Mouse (Mus musculus) myocyte (in vitro differentiated cells): ENCODE results near the gene Rbpjl. TPM values are rescaled to one million over a fixed set of nuclear protein-coding genes. Genes with fewer than 3 reads are reported as not detected.

Source experiments
- H3K27me3 ChIP-seq: one replicate; pipeline ENCODE4 v1.6.1; 2011; ENCODE audit not compliant: control insufficient read depth, insufficient read depth, insufficient read length
- H3K36me3 ChIP-seq: one replicate; pipeline ENCODE4 v1.6.1; 2011; ENCODE audit not compliant: control insufficient read depth, insufficient read depth
- H3K4me2 ChIP-seq: one replicate; pipeline ENCODE4 v1.6.1; 2011; ENCODE audit warnings: low read depth, control low read depth
- H3K4me3 ChIP-seq: one replicate; pipeline ENCODE4 v1.5.1; 2011; ENCODE audit warnings: mild to moderate bottlenecking, control low read depth, moderate library complexity
- H3K79me2 ChIP-seq: one replicate; pipeline ENCODE4 v1.6.1; 2011; ENCODE audit not compliant: control insufficient read depth, insufficient read depth
- H3ac ChIP-seq: one replicate; pipeline ENCODE4 v1.6.1; 2011; ENCODE audit not compliant: control insufficient read depth, insufficient read length
- CEBPB ChIP-seq: IDR thresholded peaks from 2 replicates; pipeline ENCODE4 v1.6.1; 2011; ENCODE audit warnings: mild to moderate bottlenecking, moderate library complexity; ENCODE audit not compliant: poor library complexity, insufficient read depth, severe bottlenecking
- E2F4 ChIP-seq: IDR thresholded peaks from one replicate; pipeline ENCODE4 v1.6.1; 2011; ENCODE audit warnings: mild to moderate bottlenecking, control low read depth, moderate library complexity; ENCODE audit not compliant: insufficient read depth
- MAX ChIP-seq: IDR thresholded peaks from one replicate; pipeline ENCODE4 v1.6.1; 2011; ENCODE audit warnings: low read depth, mild to moderate bottlenecking, control low read depth
- MYOD1 ChIP-seq, 3 experiments: IDR thresholded peaks; one replicate each; pipeline ENCODE4 v1.6.1; 2011; ENCODE audit warnings: control low read depth in 2 of 3, low read depth in 2 of 3, mild to moderate bottlenecking in 2 of 3, moderate library complexity in 1 of 3; ENCODE audit not compliant: insufficient read length in 2 of 3, control insufficient read depth in 1 of 3
- MYOG ChIP-seq, 3 experiments: IDR thresholded peaks; one replicate each; pipeline ENCODE4 v1.6.1; 2011; ENCODE audit warnings: control low read depth in 2 of 3, low read depth in 2 of 3, mild to moderate bottlenecking in 2 of 3; ENCODE audit not compliant: insufficient read length in 2 of 3, control insufficient read depth in 1 of 3, insufficient read depth in 1 of 3
- POLR2A ChIP-seq: IDR thresholded peaks from one replicate; pipeline ENCODE4 v1.6.1; 2011; ENCODE audit warnings: low read depth, mild to moderate bottlenecking, control low read depth, moderate library complexity; ENCODE audit not compliant: insufficient read length
- POLR2AphosphoS2 ChIP-seq: IDR thresholded peaks from one replicate; pipeline ENCODE4 v1.6.1; 2011; ENCODE audit warnings: low read depth, control low read depth; ENCODE audit not compliant: insufficient read length
- REST ChIP-seq: IDR thresholded peaks from one replicate; pipeline ENCODE4 v1.6.1; 2011; ENCODE audit warnings: mild to moderate bottlenecking, control low read depth, moderate library complexity; ENCODE audit not compliant: insufficient read depth, insufficient read length
- SRF ChIP-seq: IDR thresholded peaks from one replicate; pipeline ENCODE4 v1.6.1; 2011; ENCODE audit warnings: low read depth; ENCODE audit not compliant: control insufficient read depth, insufficient read length
- TCF12 ChIP-seq: IDR thresholded peaks from one replicate; pipeline ENCODE4 v1.6.1; 2011; ENCODE audit warnings: mild to moderate bottlenecking, control low read depth; ENCODE audit not compliant: poor library complexity, insufficient read depth, severe bottlenecking
- TCF3 ChIP-seq: IDR thresholded peaks from one replicate; pipeline ENCODE4 v1.6.1; 2011; ENCODE audit warnings: low read depth, control low read depth; ENCODE audit not compliant: insufficient read length
- USF1 ChIP-seq: IDR thresholded peaks from one replicate; pipeline ENCODE4 v1.6.1; 2011; ENCODE audit warnings: low read depth, mild to moderate bottlenecking, control low read depth, moderate library complexity
- polyA plus RNA-seq: library from polyadenylated mRNA; unstranded; fragments of >200 nt; fragmentation: generic; extraction: Trizol; gene quantifications from one replicate; pipeline ENCODE4 v1.2.1, GENCODE M21; 2012; ENCODE audit warnings: missing spikeins

Gene Rbpjl
- polyA plus RNA-seq, 1 experiment, result 0.06 TPM

DNA sequence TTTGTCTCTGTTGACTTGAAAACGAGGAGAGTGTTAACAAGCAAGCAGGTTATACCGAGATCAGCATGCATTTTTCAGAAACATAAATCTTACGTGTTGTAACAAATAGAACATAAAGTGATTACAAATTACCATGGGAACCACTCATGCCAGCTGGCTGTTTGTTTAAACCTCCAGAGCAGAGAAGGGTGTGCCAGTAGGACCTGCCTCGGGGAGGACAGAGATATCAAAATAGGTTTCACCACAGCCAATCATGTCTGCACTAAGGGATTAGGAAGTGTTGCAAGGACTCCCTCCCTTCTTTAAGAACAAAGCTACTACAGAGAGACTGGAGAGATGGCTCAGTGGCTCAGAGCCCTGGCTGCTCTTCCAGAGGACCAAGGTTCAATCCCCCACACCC is 29.8 kb upstream of the Rbpjl start:
- H3ac ChIP-seq, result no peak overlapping the region
- H3K4me3 ChIP-seq, result no peak overlapping the region
- H3K36me3 ChIP-seq, result no peaks in the 10 kb centered on the region
- TF ChIP-seq REST (no peak), TCF12 (no peak), POLR2A (no peak), SRF (no peak), USF1 (no peak), POLR2AphosphoS2 (no peak), MAX (no peak), MYOD1 (IDR thresholded peaks at IDR 0.05; ENCODE audit: control insufficient read depth in 1 of 3, insufficient read length in 2 of 3, low read depth in 2 of 3) (no peak), MYOG (IDR thresholded peaks at IDR 0.05; ENCODE audit: control insufficient read depth in 1 of 3, insufficient read depth in 1 of 3, insufficient read length in 2 of 3, low read depth in 2 of 3) (no peak), E2F4 (no peak), TCF3 (no peak), CEBPB (no peak)
- H3K4me2 ChIP-seq, result no peak overlapping the region
- H3K79me2 ChIP-seq, result no peaks in the 10 kb centered on the region
- H3K27me3 ChIP-seq, result no peaks in the 10 kb centered on the region

DNA sequence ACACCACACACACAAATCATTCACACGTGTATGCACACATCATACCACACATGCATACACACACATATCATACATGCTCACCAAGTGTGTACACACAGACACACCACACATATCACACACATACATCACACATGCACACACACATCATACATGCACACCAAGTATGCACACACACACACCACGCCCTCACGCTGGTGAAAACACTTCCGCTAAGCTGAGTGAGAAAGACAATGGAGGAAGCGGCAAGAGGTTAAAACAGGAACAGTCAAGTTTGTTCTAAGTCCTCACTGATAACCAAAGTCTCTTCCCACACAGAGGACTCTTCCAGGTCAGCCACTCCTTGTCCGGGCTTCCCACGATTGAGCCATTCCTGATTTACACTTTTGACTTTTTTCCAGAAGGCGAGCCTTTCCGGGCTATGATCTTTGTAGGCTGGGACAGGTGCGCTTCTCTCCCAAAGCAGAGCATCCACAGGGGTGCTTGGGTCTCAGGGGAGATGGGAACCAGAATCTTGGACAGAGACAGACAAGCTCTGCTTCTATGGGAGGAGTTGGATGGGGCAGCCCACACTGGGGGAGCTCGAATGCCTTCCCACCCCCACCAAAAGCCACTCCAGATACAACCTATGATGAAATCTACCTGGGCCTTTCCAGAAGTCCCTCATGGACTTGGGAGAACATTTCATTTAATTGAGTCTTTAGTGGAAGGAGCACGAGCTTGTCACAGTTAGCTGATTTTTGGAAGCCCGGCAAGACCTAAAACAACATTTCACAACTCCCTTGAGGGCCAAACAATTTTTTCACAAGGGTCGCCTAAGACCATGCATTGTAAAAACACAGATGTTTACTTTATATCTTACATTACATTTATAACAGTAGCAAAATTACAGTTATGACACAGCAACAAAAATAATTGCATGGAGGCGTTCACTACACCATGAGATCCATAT is 25.2 kb upstream of the Rbpjl start:
- Histone ChIP-seq H3ac (no peak overlapping the region), H3K27me3 (no peaks in the 10 kb centered on the region), H3K79me2 (no peaks in the 10 kb centered on the region), H3K4me2 (peak overlapping the region; percentile 26), H3K36me3 (no peaks in the 10 kb centered on the region), H3K4me3 (no peak overlapping the region)
- TF ChIP-seq TCF3, result no peak
- TF ChIP-seq TCF12, result no peak
- TF ChIP-seq SRF, result no peak
- TF ChIP-seq REST, result no peak
- TF ChIP-seq MYOG (IDR thresholded peaks at IDR 0.05; ENCODE audit: control insufficient read depth in 1 of 3, insufficient read depth in 1 of 3, insufficient read length in 2 of 3, low read depth in 2 of 3), result no peak
- no peak for TF ChIP-seq E2F4
- no peak for TF ChIP-seq POLR2A
- TF ChIP-seq USF1, result no peak

GRCm38 (mm10) chr2:164381726-164382125 is 21.2 kb upstream of the Rbpjl start:
- Histone ChIP-seq H3K27me3 (no peaks in the 10 kb centered on the region), H3K36me3 (no peaks in the 10 kb centered on the region), H3K79me2 (no peaks in the 10 kb centered on the region), H3K4me3 (no peak overlapping the region), H3K4me2 (no peak overlapping the region), H3ac (no peak overlapping the region)
- TF ChIP-seq TCF3, result no peak
- no peak for TF ChIP-seq CEBPB
- no peak for TF ChIP-seq REST
- TF ChIP-seq TCF12, result no peak
- no peak for TF ChIP-seq MYOD1 (IDR thresholded peaks at IDR 0.05; ENCODE audit: control insufficient read depth in 1 of 3, insufficient read length in 2 of 3, low read depth in 2 of 3)
- no peak for TF ChIP-seq POLR2AphosphoS2
- no peak for TF ChIP-seq E2F4

DNA sequence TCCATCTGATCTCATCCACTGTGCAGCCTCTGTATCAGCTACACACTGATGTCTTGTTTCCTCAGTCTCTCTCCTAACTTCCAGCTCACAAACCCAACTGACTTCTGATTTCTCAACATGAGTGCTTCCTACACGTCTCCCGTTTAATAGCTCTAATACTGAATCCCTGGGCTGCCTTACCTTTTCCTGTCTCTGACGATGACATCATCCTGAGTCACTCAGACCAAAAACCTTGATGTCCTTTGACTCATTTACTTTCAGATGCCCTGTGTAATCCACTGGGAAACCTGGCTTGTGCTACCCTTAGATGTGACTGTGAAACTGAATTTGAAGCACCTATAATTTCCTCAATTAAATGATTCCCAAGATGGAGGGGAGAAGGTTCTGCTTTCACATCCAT is 20.0 kb upstream of the Rbpjl start:
- Histone ChIP-seq H3ac (no peak overlapping the region), H3K4me2 (no peak overlapping the region), H3K79me2 (no peaks in the 10 kb centered on the region), H3K27me3 (no peaks in the 10 kb centered on the region), H3K4me3 (no peak overlapping the region), H3K36me3 (no peaks in the 10 kb centered on the region)
- no peak for TF ChIP-seq TCF3
- no peak for TF ChIP-seq MYOG (IDR thresholded peaks at IDR 0.05; ENCODE audit: control insufficient read depth in 1 of 3, insufficient read depth in 1 of 3, insufficient read length in 2 of 3, low read depth in 2 of 3)
- no peak for TF ChIP-seq MYOD1 (IDR thresholded peaks at IDR 0.05; ENCODE audit: control insufficient read depth in 1 of 3, insufficient read length in 2 of 3, low read depth in 2 of 3)
- no peak for TF ChIP-seq POLR2A
- no peak for TF ChIP-seq USF1
- TF ChIP-seq TCF12, result no peak
- no peak for TF ChIP-seq CEBPB
- TF ChIP-seq SRF, result no peak
